Mouse (Mus musculus) CD4-positive, CD25-positive, alpha-beta regulatory T cell, adult 2 months (primary cell): ENCODE data around the gene Papss2.
"Not testable (repeated sequence)": the region's sequence is repeated elsewhere in the genome, so short reads cannot be mapped to it uniquely, and the experiment has no call there.

ENCODE experiments used
- DNase-seq: peaks from one replicate; pipeline ENCODE4 v3.0.0-alpha.2; 2012; ENCODE audit warnings: low read depth, low spot score

Papss2 gene

GRCm38 (mm10) chr19:32638276-32638903 lies 42.8 kb downstream of the Papss2 start:
- no peak for DNase-seq

- DNase-seq: no peak
These were observed 45.9 kb downstream of the Papss2 start for GRCm38 (mm10) chr19:32641535-32641934.

- no peak for DNase-seq
These were observed 46.4 kb downstream of the Papss2 start for GRCm38 (mm10) chr19:32641995-32642394.

- no peak for DNase-seq
These were observed 48.1 kb downstream of the Papss2 start for GRCm38 (mm10) chr19:32643642-32644041.

- no peak for DNase-seq
These were observed 50.3 kb downstream of the Papss2 start for GRCm38 (mm10) chr19:32645939-32646338.

- DNase-seq: no peak
These were observed 50.8 kb downstream of the Papss2 start for GRCm38 (mm10) chr19:32646382-32646781.

- DNase-seq: no peak
These were observed 52.5 kb downstream of the Papss2 start for GRCm38 (mm10) chr19:32648019-32648571.

- no peak for DNase-seq
These were observed 55.5 kb downstream of the Papss2 start for GRCm38 (mm10) chr19:32651046-32651445.

GRCm38 (mm10) chr19:32653122-32653521 lies 57.5 kb downstream of the Papss2 start:
- no peak for DNase-seq

- DNase-seq: no peak
These were observed 58.2 kb downstream of the Papss2 start for GRCm38 (mm10) chr19:32653630-32654362.

- DNase-seq: no peak
These were observed 63.8 kb downstream of the Papss2 start for GRCm38 (mm10) chr19:32659346-32659745.

GRCm38 (mm10) chr19:32662936-32663335 lies 67.3 kb downstream of the Papss2 start:
- DNase-seq: no peak

GRCm38 (mm10) chr19:32665243-32665642 lies 69.7 kb downstream of the Papss2 start:
- DNase-seq: no peak

- DNase-seq: not testable (repeated sequence)
These were observed 72.2 kb downstream of the Papss2 start for GRCm38 (mm10) chr19:32667830-32668229.

- DNase-seq: no peak
These were observed 80.2 kb downstream of the Papss2 start for GRCm38 (mm10) chr19:32675766-32676165.

GRCm38 (mm10) chr19:32680894-32681293 lies 85.3 kb downstream of the Papss2 start:
- DNase-seq: peak; percentile 46

- no peak for DNase-seq
These were observed 87.5 kb downstream of the Papss2 start for GRCm38 (mm10) chr19:32683081-32683480.

GRCm38 (mm10) chr19:32687721-32688120 lies 92.1 kb downstream of the Papss2 start:
- no peak for DNase-seq

GRCm38 (mm10) chr19:32688227-32688626 lies 92.6 kb downstream of the Papss2 start:
- not testable (repeated sequence) for DNase-seq

GRCm38 (mm10) chr19:32689724-32690123 lies 94.1 kb downstream of the Papss2 start:
- DNase-seq: peak; percentile 68

- DNase-seq: no peak
These were observed 101.1 kb downstream of the Papss2 start for GRCm38 (mm10) chr19:32696674-32697073.

GRCm38 (mm10) chr19:32702191-32702590 lies 106.6 kb downstream of the Papss2 start:
- no peak for DNase-seq

GRCm38 (mm10) chr19:32708996-32709395 lies 113.4 kb downstream of the Papss2 start:
- no peak for DNase-seq
